Mouse (Mus musculus) hindbrain, embryonic 16.5 days (tissue): ENCODE measurements around the gene Ctc1. TPM values are rescaled to one million over a fixed set of nuclear protein-coding genes. Genes with fewer than 3 reads are reported as not detected.

ENCODE experiments used
- ATAC-seq: fragments of 200-750 bp; cut with Nextera tagmentation; 2 replicates; pipeline ENCODE4 v1.8.0; 2017; ENCODE audit warnings: moderate TSS enrichment, moderate library complexity
- H3K27ac ChIP-seq: fragments of 300-500 bp; sonication (generic); 2 replicates; pipeline ENCODE4 v1.5.1; 2014; ENCODE audit warnings: low read depth, mild to moderate bottlenecking, control low read depth, low read length, moderate library complexity
- H3K27me3 ChIP-seq: fragments of 300-500 bp; sonication (generic); replicated peaks from 2 replicates; pipeline ENCODE4 v1.6.1; 2014; ENCODE audit warnings: low read length; ENCODE audit not compliant: control insufficient read depth, insufficient read depth
- H3K36me3 ChIP-seq: fragments of 300-500 bp; sonication (generic); 2 replicates; pipeline ENCODE4 v1.6.1; 2014; ENCODE audit warnings: mild to moderate bottlenecking, low read length, moderate library complexity, mixed read lengths; ENCODE audit not compliant: control insufficient read depth, insufficient read depth
- H3K4me1 ChIP-seq: fragments of 300-500 bp; sonication (generic); 2 replicates; pipeline ENCODE4 v1.6.1; 2014; ENCODE audit warnings: low read depth, low read length; ENCODE audit not compliant: control insufficient read depth, insufficient read depth
- H3K4me2 ChIP-seq: fragments of 300-500 bp; sonication (generic); 2 replicates; pipeline ENCODE4 v1.6.1; 2014; ENCODE audit warnings: mild to moderate bottlenecking, low read length, control low read depth, moderate library complexity
- H3K4me3 ChIP-seq: fragments of 300-500 bp; sonication (generic); 2 replicates; pipeline ENCODE4 v1.5.1; 2014; ENCODE audit warnings: mild to moderate bottlenecking, low read length, control low read depth, moderate library complexity
- H3K9ac ChIP-seq: fragments of 300-500 bp; sonication (generic); 2 replicates; pipeline ENCODE4 v1.6.1; 2014; ENCODE audit warnings: low read depth, mild to moderate bottlenecking, control low read depth, low read length, moderate library complexity
- H3K9me3 ChIP-seq: fragments of 300-500 bp; sonication (generic); 2 replicates; pipeline ENCODE4 v1.6.1; 2014; ENCODE audit warnings: mild to moderate bottlenecking, low read length, moderate library complexity; ENCODE audit not compliant: control insufficient read depth
- WGBS: fragments of 180-500 bp; shearing (Covaris S2); extraction: QIAGEN DNeasy Blood & Tissue Kit; methylation state at CpG from one replicate; pipeline ENCODE4 v1.1.7; 2014; 5-methylcytosine and 5-hydroxymethylcytosine counted together
- polyA plus RNA-seq: library from polyadenylated mRNA; unstranded; fragments of >200 nt; fragmentation: Nextera tagmentation; extraction: Ambion mirVana; gene quantifications from 2 replicates; pipeline ENCODE4 v1.2.1, GENCODE M21; 2015

Gene Ctc1
- polyA plus RNA-seq, 1 experiment from 2014 or later: 62.9 TPM

GRCm38 (mm10) chr11:68975601-68976000 is 40.1 kb upstream of the Ctc1 start:
- Histone ChIP-seq H3K9me3 (no peaks in the 10 kb centered on the region), H3K9ac (no peak overlapping the region), H3K4me2 (no peak overlapping the region), H3K4me1 (peaks cover 6% of the 10 kb centered on the region; the same call in 1 of the 2 replicates), H3K27me3 (no peaks in the 10 kb centered on the region), H3K4me3 (no peak overlapping the region), H3K36me3 (no peaks in the 10 kb centered on the region), H3K27ac (no peak overlapping the region)
- 94% methylated on average over 1 of the region's 1 CpGs for WGBS
- no peak for ATAC-seq

- Histone ChIP-seq H3K36me3 (no peaks in the 10 kb centered on the region), H3K4me2 (no peak overlapping the region), H3K4me3 (no peak overlapping the region), H3K9me3 (no peaks in the 10 kb centered on the region), H3K9ac (no peak overlapping the region), H3K27me3 (no peaks in the 10 kb centered on the region), H3K27ac (no peak overlapping the region), H3K4me1 (no peaks in the 10 kb centered on the region)
- WGBS: 67% methylated on average over 5 of the region's 5 CpGs
- ATAC-seq: no peak
Observed at GRCm38 (mm10) chr11:68979320-68979733, 36.4 kb upstream of the Ctc1 start.

- Histone ChIP-seq H3K9me3 (no peaks in the 10 kb centered on the region), H3K9ac (no peak overlapping the region), H3K4me2 (no peak overlapping the region), H3K27me3 (no peaks in the 10 kb centered on the region), H3K27ac (no peak overlapping the region), H3K4me1 (no peaks in the 10 kb centered on the region), H3K36me3 (no peaks in the 10 kb centered on the region), H3K4me3 (no peak overlapping the region)
- 76% methylated on average over 3 of the region's 3 CpGs for WGBS
- ATAC-seq: no peak
Observed at GRCm38 (mm10) chr11:68980919-68981318, 34.8 kb upstream of the Ctc1 start.

- WGBS: 35% methylated on average over 4 of the region's 4 CpGs
- H3K9ac ChIP-seq: no peak overlapping the region
Observed at GRCm38 (mm10) chr11:68982639-68983369, 32.9 kb upstream of the Ctc1 start.

GRCm38 (mm10) chr11:68987365-68987882 is 28.3 kb upstream of the Ctc1 start:
- Histone ChIP-seq H3K9me3 (no peaks in the 10 kb centered on the region), H3K27ac (peak overlapping the region; percentile 23; the same call in 1 of the 2 replicates), H3K4me1 (no peaks in the 10 kb centered on the region), H3K9ac (no peak overlapping the region), H3K4me2 (no peak overlapping the region), H3K36me3 (peaks cover 31% of the 10 kb centered on the region), H3K27me3 (no peaks in the 10 kb centered on the region), H3K4me3 (no peak overlapping the region)
- WGBS: 71% methylated on average over 11 of the region's 11 CpGs
- ATAC-seq: 0 out of 2 replicates have a peak, but pooled peaks have one; percentile 24

More at GRCm38 (mm10) chr11:68982639-68983369, 32.9 kb upstream of the Ctc1 start:
- peaks cover 4% of the 10 kb centered on the region for H3K36me3 ChIP-seq
- no peaks in the 10 kb centered on the region for H3K27me3 ChIP-seq
- H3K4me3 ChIP-seq: no peak overlapping the region
- ATAC-seq: peak; percentile 61
- no peaks in the 10 kb centered on the region for H3K4me1 ChIP-seq
- H3K4me2 ChIP-seq: no peak overlapping the region
- H3K27ac ChIP-seq: no peak overlapping the region
- H3K9me3 ChIP-seq: no peaks in the 10 kb centered on the region

GRCm38 (mm10) chr11:68988341-68988740 is 27.4 kb upstream of the Ctc1 start:
- Histone ChIP-seq H3K27me3 (no peaks in the 10 kb centered on the region), H3K9me3 (no peaks in the 10 kb centered on the region), H3K4me1 (no peaks in the 10 kb centered on the region), H3K27ac (no peak overlapping the region), H3K9ac (no peak overlapping the region), H3K4me3 (no peak overlapping the region), H3K4me2 (no peak overlapping the region), H3K36me3 (peaks cover 38% of the 10 kb centered on the region)
- no peak for ATAC-seq
- 87% methylated on average over 17 of the region's 17 CpGs for WGBS

GRCm38 (mm10) chr11:68993122-68993521 is 22.6 kb upstream of the Ctc1 start:
- Histone ChIP-seq H3K4me1 (no peaks in the 10 kb centered on the region), H3K36me3 (peaks cover 60% of the 10 kb centered on the region), H3K4me3 (no peak overlapping the region), H3K9me3 (no peaks in the 10 kb centered on the region), H3K4me2 (no peak overlapping the region), H3K27me3 (no peaks in the 10 kb centered on the region), H3K27ac (no peak overlapping the region), H3K9ac (no peak overlapping the region)
- WGBS: 90% methylated on average over 7 of the region's 7 CpGs
- no peak for ATAC-seq

- peaks cover 54% of the 10 kb centered on the region for H3K36me3 ChIP-seq
- no peaks in the 10 kb centered on the region for H3K27me3 ChIP-seq
- H3K9ac ChIP-seq: no peak overlapping the region
- no peak overlapping the region for H3K4me3 ChIP-seq
- no peaks in the 10 kb centered on the region for H3K4me1 ChIP-seq
- no peaks in the 10 kb centered on the region for H3K9me3 ChIP-seq
- ATAC-seq: no peak
- H3K4me2 ChIP-seq: no peak overlapping the region
- H3K27ac ChIP-seq: no peak overlapping the region
- 96% methylated on average over 3 of the region's 3 CpGs for WGBS
Observed at GRCm38 (mm10) chr11:68994377-68994776, 21.3 kb upstream of the Ctc1 start.

- WGBS: 96% methylated on average over 4 of the region's 4 CpGs
- peaks cover 58% of the 10 kb centered on the region for H3K36me3 ChIP-seq
- no peaks in the 10 kb centered on the region for H3K9me3 ChIP-seq
- H3K4me2 ChIP-seq: no peak overlapping the region
- no peak overlapping the region for H3K9ac ChIP-seq
- H3K4me1 ChIP-seq: no peaks in the 10 kb centered on the region
- H3K27me3 ChIP-seq: no peaks in the 10 kb centered on the region
- H3K27ac ChIP-seq: no peak overlapping the region
- no peak for ATAC-seq
- no peak overlapping the region for H3K4me3 ChIP-seq
Observed at GRCm38 (mm10) chr11:68997080-68997479, 18.6 kb upstream of the Ctc1 start.
